Mouse (Mus musculus) hindbrain, embryonic 15.5 days (tissue): ENCODE results near the gene Psap. TPM values are rescaled to one million over a fixed set of nuclear protein-coding genes. Genes with fewer than 3 reads are reported as not detected.

Experiments used
- polyA plus RNA-seq: library from polyadenylated mRNA; unstranded; fragments of >200 nt; fragmentation: Nextera tagmentation; extraction: Ambion mirVana; gene quantifications from 2 replicates; pipeline ENCODE4 v1.2.1, GENCODE M21; 2015

The Psap gene
- polyA plus RNA-seq, 1 experiment from 2014 or later, result 203 TPM

Other genes with a start within 250 kb of the Psap start
- 106 and 113 TPM in 2 replicates for gene Spock2, start 171.4 kb upstream of the Psap start, polyA plus RNA-seq
- gene Chst3, start 58.4 kb upstream of the Psap start, polyA plus RNA-seq, result 1.8 and 2.2 TPM in 2 replicates
- 2.5 and 3.2 TPM in 2 replicates for gene Vsir, start 69.2 kb downstream of the Psap start, polyA plus RNA-seq
- gene Gm17455, start 122.1 kb downstream of the Psap start, polyA plus RNA-seq, result 11.7 and 16.8 TPM in 2 replicates